10 mouse cellular contexts compared by ENCODE assay signal in genomic region chr16:33580331-33580730, GRCm38 (mm10).
DNase-seq lines count a peak whose midpoint lies in the region; ATAC-seq and TF ChIP-seq lines count a peak whose summit lies in the region.
"Had no signal": no experiment of that assay in that cellular context is flagged by ENCODE, and none has a peak within 500 bp of the region (broad histone marks: within the 10 kb centered on the region; RNA-seq: fewer than 3 reads in every experiment).

No protein-coding gene starts in this region.

- no peak overlapping the region for H3K9ac ChIP-seq in liver, adult 2 months (ENCODE audit: low read depth, low read length)
- H3K9ac ChIP-seq in forebrain, embryonic 12.5 days = no peak overlapping the region
- no peak overlapping the region for H3K9ac ChIP-seq in liver, postnatal 0 days (replicated peaks)

- TF ChIP-seq POLR2A in liver, adult 2 months (IDR thresholded peaks at IDR 0.05; ENCODE audit: extremely low read depth, insufficient read depth, low read length) = no peak

- H3K27me3 ChIP-seq in liver, adult 2 months (ENCODE audit: control insufficient read depth, insufficient read depth, low read length) = no peaks in the 10 kb centered on the region
- no peaks in the 10 kb centered on the region for H3K27me3 ChIP-seq in forebrain, embryonic 12.5 days
- H3K27me3 ChIP-seq in liver, postnatal 0 days (ENCODE audit: insufficient read depth, low read length) = no peaks in the 10 kb centered on the region

- ATAC-seq in cerebellum, adult (ENCODE audit: insufficient number of reproducible peaks, low FRiP score, low TSS enrichment) = no peak
- no peak for ATAC-seq in forebrain, embryonic 12.5 days (ENCODE audit: low FRiP score)
- no peak for ATAC-seq in liver, postnatal 0 days
- ATAC-seq in erythroblast, adult 5-6 weeks (replicated peaks; ENCODE audit: low FRiP score, poor library complexity, severe bottlenecking) = no peak

- H3K9me3 ChIP-seq in forebrain, embryonic 12.5 days = no peaks in the 10 kb centered on the region
- no peaks in the 10 kb centered on the region for H3K9me3 ChIP-seq in liver, postnatal 0 days (ENCODE audit: low read length)

- TF ChIP-seq CTCF in liver, adult 2 months (IDR thresholded peaks at IDR 0.05; ENCODE audit: low read depth, low read length) = no peak
- TF ChIP-seq CTCF in liver, postnatal 0 days (IDR thresholded peaks at IDR 0.05; ENCODE audit: low read depth) = no peak

- H3K36me3 ChIP-seq in liver, adult 2 months (ENCODE audit: control insufficient read depth, insufficient read depth, low read length) = no peaks in the 10 kb centered on the region
- H3K36me3 ChIP-seq in forebrain, embryonic 12.5 days (replicated peaks) = no peaks in the 10 kb centered on the region
- no peaks in the 10 kb centered on the region for H3K36me3 ChIP-seq in liver, postnatal 0 days (replicated peaks; ENCODE audit: insufficient read depth, low read length)

- peak; percentile 48 for DNase-seq in cerebellum, adult 11-12 months
- no peak for DNase-seq in liver, adult 2 months (ENCODE audit: extremely low read depth, low read depth, low spot score)
- DNase-seq in liver = no peak
- no peak for DNase-seq in liver, postnatal 0 days
- no peak for DNase-seq in right cerebral cortex, postnatal 10 days (ENCODE audit: low spot score in 2 of 2)
- DNase-seq: right cerebral cortex, adult 18-20 months had no signal

- H3K4me1 ChIP-seq in liver, adult 2 months (ENCODE audit: control insufficient read depth, insufficient read depth, low read length) = peaks cover 13% of the 10 kb centered on the region
- peaks cover 32% of the 10 kb centered on the region for H3K4me1 ChIP-seq in forebrain, embryonic 12.5 days
- H3K4me1 ChIP-seq in liver, postnatal 0 days (ENCODE audit: insufficient read depth) = peaks cover 8% of the 10 kb centered on the region

- 88% methylated on average over 2 of the region's 2 CpGs for WGBS in liver, adult 2 months
- WGBS in forebrain, embryonic 12.5 days = 90% methylated on average over 2 of the region's 2 CpGs
- 66% methylated on average over 2 of the region's 2 CpGs for WGBS in liver, postnatal 0 days (ENCODE audit: insufficient replicate concordance)

- no peak for TF ChIP-seq EP300 in liver, postnatal 0 days (IDR thresholded peaks at IDR 0.05; ENCODE audit: low read depth)

- peak overlapping the region; percentile 69 for H3K27ac ChIP-seq in liver, adult 2 months (replicated peaks; ENCODE audit: insufficient read depth, low read depth, low read length)
- H3K27ac ChIP-seq in forebrain, embryonic 12.5 days = peak overlapping the region; percentile 76; the same call in 1 of the 2 replicates
- H3K27ac ChIP-seq in liver, postnatal 0 days (ENCODE audit: low read depth) = peak overlapping the region; percentile 29; the same call in 1 of the 2 replicates
- H3K27ac ChIP-seq: macrophage had no signal

- H3K79me2 ChIP-seq in liver, adult 2 months (ENCODE audit: control insufficient read depth, insufficient read depth, low read length) = no peaks in the 10 kb centered on the region

- no peak overlapping the region for H3K4me3 ChIP-seq in liver, adult 2 months (ENCODE audit: insufficient read depth, low read depth, low read length)
- H3K4me3 ChIP-seq in forebrain, embryonic 12.5 days (replicated peaks) = no peak overlapping the region
- H3K4me3 ChIP-seq in liver, postnatal 0 days (ENCODE audit: low read depth, low read length) = no peak overlapping the region

- H3K4me2 ChIP-seq in forebrain, embryonic 12.5 days = no peak overlapping the region
- no peak overlapping the region for H3K4me2 ChIP-seq in liver, postnatal 0 days (ENCODE audit: low read depth, low read length)
